Mouse (Mus musculus) ovary, adult 18-20 months (tissue): ENCODE data around the gene Slc2a3.
A peak's percentile ranks its signal among the peaks of the same experiment; 100 is the strongest.

ENCODE experiments used
- DNase-seq: peaks from one replicate; pipeline ENCODE4 v3.0.0; 2022; ENCODE audit warnings: low spot score, mixed read lengths

Gene Slc2a3

GRCm38 (mm10) chr6:122801301-122801800, at the start of gene Slc2a3:
Gene Slc2a3, minus strand, starts transcription at chr6:122801640.
- DNase-seq, result no peak

GRCm38 (mm10) chr6:122843759-122844158, 42.3 kb upstream of the Slc2a3 start:
- DNase-seq, result no peak

GRCm38 (mm10) chr6:122837539-122837938, 36.1 kb upstream of the Slc2a3 start:
- no peak for DNase-seq

GRCm38 (mm10) chr6:122836974-122837373, 35.5 kb upstream of the Slc2a3 start:
- DNase-seq, result no peak

GRCm38 (mm10) chr6:122834365-122834764, 32.9 kb upstream of the Slc2a3 start:
- DNase-seq, result no peak

GRCm38 (mm10) chr6:122832880-122833279, 31.4 kb upstream of the Slc2a3 start:
- DNase-seq, result no peak

GRCm38 (mm10) chr6:122828086-122828485, 26.6 kb upstream of the Slc2a3 start:
- no peak for DNase-seq

GRCm38 (mm10) chr6:122825923-122826742, 24.7 kb upstream of the Slc2a3 start:
- DNase-seq, result peak; percentile 76

GRCm38 (mm10) chr6:122825166-122825565, 23.7 kb upstream of the Slc2a3 start:
- no peak for DNase-seq

- no peak for DNase-seq
Measured at GRCm38 (mm10) chr6:122824086-122824485, 22.6 kb upstream of the Slc2a3 start.

GRCm38 (mm10) chr6:122821822-122822221, 20.4 kb upstream of the Slc2a3 start:
- DNase-seq, result no peak

- no peak for DNase-seq
Measured at GRCm38 (mm10) chr6:122820799-122821650, 19.6 kb upstream of the Slc2a3 start.

- no peak for DNase-seq
Measured at GRCm38 (mm10) chr6:122820071-122820798, 18.8 kb upstream of the Slc2a3 start.

- DNase-seq, result peak; percentile 57
Measured at GRCm38 (mm10) chr6:122819306-122820070, 18.0 kb upstream of the Slc2a3 start, which contains the start of gene Foxj2. Gene Foxj2, plus strand, starts transcription at chr6:122819914.

GRCm38 (mm10) chr6:122813640-122814039, 12.2 kb upstream of the Slc2a3 start:
- DNase-seq, result no peak

- DNase-seq, result no peak
Measured at GRCm38 (mm10) chr6:122812716-122813115, 11.3 kb upstream of the Slc2a3 start.

GRCm38 (mm10) chr6:122811771-122812600, 10.5 kb upstream of the Slc2a3 start:
- no peak for DNase-seq

- peak; percentile 92 for DNase-seq
Measured at GRCm38 (mm10) chr6:122811280-122811652, 9.8 kb upstream of the Slc2a3 start.

- peak; percentile 98 for DNase-seq
Measured at GRCm38 (mm10) chr6:122810615-122811279, 9.3 kb upstream of the Slc2a3 start.
